Mouse (Mus musculus): ENCODE data around the gene Abcc4. TPM values are rescaled to one million over a fixed set of nuclear protein-coding genes. Genes with fewer than 3 reads are reported as not detected.
A peak's percentile ranks its signal among the peaks of the same experiment; 100 is the strongest.

Abcc4 gene
- total RNA-seq, 1 experiment from 2014 or later = 13.3 TPM

- ATAC-seq (replicated peaks in 1 of 2; ENCODE audit: insufficient read depth in 1 of 2, low FRiP score in 2 of 2, low TSS enrichment in 1 of 2, low read depth in 1 of 2, poor library complexity in 2 of 2, severe bottlenecking in 2 of 2) = no peak
Measured at GRCm38 (mm10) chr14:118510793-118511192, 195.2 kb downstream of the Abcc4 start.

GRCm38 (mm10) chr14:118510216-118510615 lies 195.8 kb downstream of the Abcc4 start:
- ATAC-seq (replicated peaks in 1 of 2; ENCODE audit: insufficient read depth in 1 of 2, low FRiP score in 2 of 2, low TSS enrichment in 1 of 2, low read depth in 1 of 2, poor library complexity in 2 of 2, severe bottlenecking in 2 of 2) = no peak

- ATAC-seq (replicated peaks in 1 of 2; ENCODE audit: insufficient read depth in 1 of 2, low FRiP score in 2 of 2, low TSS enrichment in 1 of 2, low read depth in 1 of 2, poor library complexity in 2 of 2, severe bottlenecking in 2 of 2) = no peak
Measured at GRCm38 (mm10) chr14:118507829-118508228, 198.2 kb downstream of the Abcc4 start.

GRCm38 (mm10) chr14:118506591-118507146 lies 199.3 kb downstream of the Abcc4 start:
- no peak for ATAC-seq (replicated peaks in 1 of 2; ENCODE audit: insufficient read depth in 1 of 2, low FRiP score in 2 of 2, low TSS enrichment in 1 of 2, low read depth in 1 of 2, poor library complexity in 2 of 2, severe bottlenecking in 2 of 2)

- ATAC-seq (replicated peaks in 1 of 2; ENCODE audit: insufficient read depth in 1 of 2, low FRiP score in 2 of 2, low TSS enrichment in 1 of 2, low read depth in 1 of 2, poor library complexity in 2 of 2, severe bottlenecking in 2 of 2) = no peak
Measured at GRCm38 (mm10) chr14:118496767-118497166, 209.3 kb downstream of the Abcc4 start.

GRCm38 (mm10) chr14:118495458-118495857 lies 210.6 kb downstream of the Abcc4 start:
- ATAC-seq (replicated peaks in 1 of 2; ENCODE audit: insufficient read depth in 1 of 2, low FRiP score in 2 of 2, low TSS enrichment in 1 of 2, low read depth in 1 of 2, poor library complexity in 2 of 2, severe bottlenecking in 2 of 2) = no peak

GRCm38 (mm10) chr14:118491708-118492107 lies 214.3 kb downstream of the Abcc4 start:
- no peak for ATAC-seq (replicated peaks in 1 of 2; ENCODE audit: insufficient read depth in 1 of 2, low FRiP score in 2 of 2, low TSS enrichment in 1 of 2, low read depth in 1 of 2, poor library complexity in 2 of 2, severe bottlenecking in 2 of 2)

- no peak for ATAC-seq (replicated peaks in 1 of 2; ENCODE audit: insufficient read depth in 1 of 2, low FRiP score in 2 of 2, low TSS enrichment in 1 of 2, low read depth in 1 of 2, poor library complexity in 2 of 2, severe bottlenecking in 2 of 2)
Measured at GRCm38 (mm10) chr14:118491300-118491699, 214.7 kb downstream of the Abcc4 start.

- ATAC-seq (replicated peaks in 1 of 2; ENCODE audit: insufficient read depth in 1 of 2, low FRiP score in 2 of 2, low TSS enrichment in 1 of 2, low read depth in 1 of 2, poor library complexity in 2 of 2, severe bottlenecking in 2 of 2) = no peak
Measured at GRCm38 (mm10) chr14:118490525-118490924, 215.5 kb downstream of the Abcc4 start.

- no peak for ATAC-seq (replicated peaks in 1 of 2; ENCODE audit: insufficient read depth in 1 of 2, low FRiP score in 2 of 2, low TSS enrichment in 1 of 2, low read depth in 1 of 2, poor library complexity in 2 of 2, severe bottlenecking in 2 of 2)
Measured at GRCm38 (mm10) chr14:118486349-118486748, 219.7 kb downstream of the Abcc4 start.

GRCm38 (mm10) chr14:118485646-118486045 lies 220.4 kb downstream of the Abcc4 start:
- no peak for ATAC-seq (replicated peaks in 1 of 2; ENCODE audit: insufficient read depth in 1 of 2, low FRiP score in 2 of 2, low TSS enrichment in 1 of 2, low read depth in 1 of 2, poor library complexity in 2 of 2, severe bottlenecking in 2 of 2)

GRCm38 (mm10) chr14:118482320-118482719 lies 223.7 kb downstream of the Abcc4 start:
- no peak for ATAC-seq (replicated peaks in 1 of 2; ENCODE audit: insufficient read depth in 1 of 2, low FRiP score in 2 of 2, low TSS enrichment in 1 of 2, low read depth in 1 of 2, poor library complexity in 2 of 2, severe bottlenecking in 2 of 2)

- no peak for ATAC-seq (replicated peaks in 1 of 2; ENCODE audit: insufficient read depth in 1 of 2, low FRiP score in 2 of 2, low TSS enrichment in 1 of 2, low read depth in 1 of 2, poor library complexity in 2 of 2, severe bottlenecking in 2 of 2)
Measured at GRCm38 (mm10) chr14:118481779-118482178, 224.2 kb downstream of the Abcc4 start.

GRCm38 (mm10) chr14:118476329-118476728 lies 229.7 kb downstream of the Abcc4 start:
- no peak for ATAC-seq (replicated peaks in 1 of 2; ENCODE audit: insufficient read depth in 1 of 2, low FRiP score in 2 of 2, low TSS enrichment in 1 of 2, low read depth in 1 of 2, poor library complexity in 2 of 2, severe bottlenecking in 2 of 2)

- no peak for ATAC-seq (replicated peaks in 1 of 2; ENCODE audit: insufficient read depth in 1 of 2, low FRiP score in 2 of 2, low TSS enrichment in 1 of 2, low read depth in 1 of 2, poor library complexity in 2 of 2, severe bottlenecking in 2 of 2)
Measured at GRCm38 (mm10) chr14:118475100-118475454, 230.9 kb downstream of the Abcc4 start.

GRCm38 (mm10) chr14:118474226-118475099 lies 231.6 kb downstream of the Abcc4 start:
- ATAC-seq (replicated peaks in 1 of 2; ENCODE audit: insufficient read depth in 1 of 2, low FRiP score in 2 of 2, low TSS enrichment in 1 of 2, low read depth in 1 of 2, poor library complexity in 2 of 2, severe bottlenecking in 2 of 2) = no peak

GRCm38 (mm10) chr14:118473831-118474193 lies 232.2 kb downstream of the Abcc4 start:
- ATAC-seq (replicated peaks in 1 of 2; ENCODE audit: insufficient read depth in 1 of 2, low FRiP score in 2 of 2, low TSS enrichment in 1 of 2, low read depth in 1 of 2, poor library complexity in 2 of 2, severe bottlenecking in 2 of 2) = peak in 1 of 2 experiments; percentile 20; a peak in 1 of 4 replicates

- ATAC-seq (replicated peaks in 1 of 2; ENCODE audit: insufficient read depth in 1 of 2, low FRiP score in 2 of 2, low TSS enrichment in 1 of 2, low read depth in 1 of 2, poor library complexity in 2 of 2, severe bottlenecking in 2 of 2) = no peak
Measured at GRCm38 (mm10) chr14:118473188-118473830, 232.7 kb downstream of the Abcc4 start.
